6 mouse cellular contexts compared by ENCODE assay signal in genomic region chr7:64015136-64015535, GRCm38 (mm10).
DNase-seq lines count a peak whose midpoint lies in the region; ATAC-seq and TF ChIP-seq lines count a peak whose summit lies in the region.
"Not testable (repeated sequence)": the region's sequence is repeated elsewhere in the genome, so short reads cannot be mapped to it uniquely, and the experiment has no call there.

No protein-coding gene starts in this region.

- not testable (repeated sequence) for H3K9ac ChIP-seq in intestine, postnatal 0 days (ENCODE audit: low read depth, low read length); liver, embryonic 14.5 days (replicated peaks); lung, postnatal 0 days (replicated peaks; ENCODE audit: low read depth); stomach, postnatal 0 days (ENCODE audit: low read length)

- H3K4me3 ChIP-seq in intestine, postnatal 0 days (ENCODE audit: low read depth, low read length); liver, embryonic 14.5 days (ENCODE audit: insufficient read depth in 1 of 2, low read depth in 2 of 2, low read length in 2 of 2); lung, postnatal 0 days (ENCODE audit: low read depth, low read length); stomach, postnatal 0 days (ENCODE audit: low read depth, low read length): not testable (repeated sequence)

- peak; percentile 65 for DNase-seq in ES-CJ7 (ENCODE audit: low read depth, low spot score)
- peak; percentile 53 for DNase-seq in ZHBTc4 (ENCODE audit: low read depth, low spot score)
- DNase-seq in liver, embryonic 14.5 days (ENCODE audit: low read depth in 3 of 3, low spot score in 3 of 3); lung, postnatal 0 days (ENCODE audit: low spot score); stomach, postnatal 0 days (ENCODE audit: low spot score): not testable (repeated sequence)

- not testable (repeated sequence) for H3K4me1 ChIP-seq in intestine, postnatal 0 days (replicated peaks; ENCODE audit: control insufficient read depth, insufficient read depth, low read length); lung, postnatal 0 days (ENCODE audit: insufficient read depth, low read depth, low read length); stomach, postnatal 0 days (replicated peaks; ENCODE audit: control insufficient read depth, insufficient read depth)
- H3K4me1 ChIP-seq in liver, embryonic 14.5 days (replicated peaks; ENCODE audit: control insufficient read depth in 2 of 2, insufficient read depth in 2 of 2, low read length in 1 of 2): peaks cover 37 to 40% of the 10 kb centered on the region in 2 experiments

- not testable (repeated sequence) for H3K9me3 ChIP-seq in intestine, postnatal 0 days (ENCODE audit: control insufficient read depth); liver, embryonic 14.5 days (ENCODE audit: control insufficient read depth, low read length); lung, postnatal 0 days (ENCODE audit: low read length); stomach, postnatal 0 days (ENCODE audit: control insufficient read depth, low read length)

- H3K27me3 ChIP-seq in intestine, postnatal 0 days (replicated peaks; ENCODE audit: control insufficient read depth, insufficient read depth, low read length); liver, embryonic 14.5 days (ENCODE audit: control insufficient read depth, insufficient read depth, low read length); lung, postnatal 0 days (replicated peaks; ENCODE audit: insufficient read depth, low read length); stomach, postnatal 0 days (ENCODE audit: control insufficient read depth, insufficient read depth, low read length): not testable (repeated sequence)

- 0 out of 2 replicates have a peak, but pooled peaks have one; percentile 15 for TF ChIP-seq CTCF in intestine, postnatal 0 days (IDR thresholded peaks at IDR 0.05; ENCODE audit: low read depth)
- peak; percentile 49; the same call in 1 of the 2 replicates for TF ChIP-seq CTCF in liver, embryonic 14.5 days (IDR thresholded peaks at IDR 0.05; ENCODE audit: low read depth)
- TF ChIP-seq CTCF in lung, postnatal 0 days (IDR thresholded peaks at IDR 0.05): peak; percentile 28
- TF ChIP-seq CTCF in stomach, postnatal 0 days (IDR thresholded peaks at IDR 0.05; ENCODE audit: low read depth): peak; percentile 25; the same call in 1 of the 2 replicates

- 80% methylated on average over 2 of the region's 2 CpGs for WGBS in intestine, postnatal 0 days
- WGBS in liver, embryonic 14.5 days (ENCODE audit: insufficient replicate concordance): 87% methylated on average over 2 of the region's 2 CpGs
- WGBS in lung, postnatal 0 days: 91% methylated on average over 2 of the region's 2 CpGs
- 85% methylated on average over 2 of the region's 2 CpGs for WGBS in stomach, postnatal 0 days

- TF ChIP-seq EP300 in liver, embryonic 14.5 days (IDR thresholded peaks at IDR 0.05; ENCODE audit: low read depth); lung, postnatal 0 days (IDR thresholded peaks at IDR 0.05); stomach, postnatal 0 days (optimal IDR thresholded peaks at IDR 0.05): not testable (repeated sequence)

- H3K36me3 ChIP-seq in intestine, postnatal 0 days (ENCODE audit: control insufficient read depth, insufficient read depth); liver, embryonic 14.5 days (replicated peaks; ENCODE audit: control insufficient read depth, insufficient read depth, low read depth); lung, postnatal 0 days (ENCODE audit: insufficient read depth, low read length); stomach, postnatal 0 days (ENCODE audit: control insufficient read depth, insufficient read depth, low read length): not testable (repeated sequence)

- not testable (repeated sequence) for H3K4me2 ChIP-seq in intestine, postnatal 0 days (replicated peaks; ENCODE audit: low read depth); liver, embryonic 14.5 days (ENCODE audit: low read depth); lung, postnatal 0 days (replicated peaks; ENCODE audit: low read depth, low read length); stomach, postnatal 0 days (replicated peaks; ENCODE audit: low read depth)

- ATAC-seq in intestine, postnatal 0 days; liver, embryonic 14.5 days (ENCODE audit: insufficient read depth); lung, postnatal 0 days; stomach, postnatal 0 days (ENCODE audit: low FRiP score, low TSS enrichment): not testable (repeated sequence)

- H3K27ac ChIP-seq in intestine, postnatal 0 days (ENCODE audit: low read depth, low read length); liver, embryonic 14.5 days; lung, postnatal 0 days (ENCODE audit: low read length); stomach, postnatal 0 days (replicated peaks): not testable (repeated sequence)
